Mouse (Mus musculus) thymus, adult 2 months (tissue): ENCODE measurements at regions not wholly inside any gene's neighbourhood (a gene's known extent, or its start where the extent isn't known, plus 50 kb on each side); places are given as distances from the start of the nearest gene placed in this dataset.

Source experiments
- DNase-seq: peaks from one replicate; pipeline ENCODE4 v3.0.0; 2021
- H3K27ac ChIP-seq: fragments of 200-500 bp; 2 replicates; pipeline ENCODE4 v1.5.1; 2012; ENCODE audit warnings: low read length, control low read depth; ENCODE audit not compliant: control insufficient read depth, insufficient read depth
- H3K27me3 ChIP-seq: fragments of 200-500 bp; 2 replicates; pipeline ENCODE4 v1.6.1; 2012; ENCODE audit warnings: mild to moderate bottlenecking, low read length, moderate library complexity, mixed read lengths; ENCODE audit not compliant: control insufficient read depth, insufficient read depth
- H3K36me3 ChIP-seq: fragments of 200-500 bp; 2 replicates; pipeline ENCODE4 v1.6.1; 2012; ENCODE audit warnings: mild to moderate bottlenecking, low read length, moderate library complexity; ENCODE audit not compliant: control insufficient read depth, insufficient read depth
- H3K4me1 ChIP-seq: fragments of 200-500 bp; replicated peaks from 2 replicates; pipeline ENCODE4 v1.6.1; 2012; ENCODE audit warnings: low read length; ENCODE audit not compliant: control insufficient read depth, insufficient read depth
- H3K4me3 ChIP-seq: fragments of 200-500 bp; 2 replicates; pipeline ENCODE4 v1.5.1; 2012; ENCODE audit warnings: mild to moderate bottlenecking, low read length, control low read depth, moderate library complexity; ENCODE audit not compliant: control insufficient read depth, insufficient read depth
- CTCF ChIP-seq: fragments of 200-500 bp; IDR thresholded peaks from 2 replicates; pipeline ENCODE4 v1.5.1; 2012; ENCODE audit warnings: mild to moderate bottlenecking, control low read depth, low read length, moderate library complexity, borderline replicate concordance; ENCODE audit not compliant: control insufficient read depth, poor library complexity, insufficient read depth; ENCODE audit errors: extremely low read depth
- POLR2A ChIP-seq: fragments of 200-500 bp; IDR thresholded peaks from 2 replicates; pipeline ENCODE4 v1.6.1; 2012; ENCODE audit warnings: mild to moderate bottlenecking, low read length, control low read depth, moderate library complexity; ENCODE audit not compliant: control insufficient read depth, poor library complexity, insufficient read depth; ENCODE audit errors: extremely low read depth
- WGBS: fragments of 180-500 bp; shearing (Covaris S2); methylation state at CpG from one replicate; pipeline ENCODE4 v1.1.7; 2018; 5-methylcytosine and 5-hydroxymethylcytosine counted together

DNA sequence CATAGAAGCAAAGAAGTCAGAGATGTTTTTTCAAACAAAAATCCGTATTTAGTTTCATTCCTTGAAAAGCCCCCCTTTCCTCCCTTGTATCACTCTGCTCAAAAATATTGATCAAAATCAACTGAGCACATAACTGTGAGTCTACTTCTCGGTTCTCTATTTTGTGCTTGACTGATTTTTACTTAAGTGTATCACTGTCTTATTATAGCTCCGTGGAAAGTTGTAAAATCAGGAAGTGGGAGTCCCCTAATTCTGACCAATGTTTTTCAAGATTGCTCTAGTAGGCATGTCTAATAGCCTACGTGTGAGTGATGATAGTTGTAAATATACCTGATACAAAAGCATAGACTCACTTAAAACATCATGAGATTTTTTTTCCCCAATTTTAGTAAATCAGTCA, 58.4 kb upstream of the Fam204a start:
- TF ChIP-seq CTCF (no peak), POLR2A (no peak)
- Histone ChIP-seq H3K27me3 (no peaks in the 10 kb centered on the region), H3K4me1 (no peaks in the 10 kb centered on the region), H3K36me3 (no peaks in the 10 kb centered on the region), H3K27ac (no peak overlapping the region), H3K4me3 (no peak overlapping the region)
- DNase-seq: no peak
- 49% methylated on average over 4 of the region's 4 CpGs for WGBS
